ENCODE assay signal across 10 mouse cellular contexts in genomic region chr10:4482355-4482754, GRCm38 (mm10). TPM values are rescaled to one million over a fixed set of nuclear protein-coding genes. Genes with fewer than 3 reads are reported as not detected.
DNase-seq lines count a peak whose midpoint lies in the region; ATAC-seq and TF ChIP-seq lines count a peak whose summit lies in the region.
"Had no signal": no experiment of that assay in that cellular context is flagged by ENCODE, and none has a peak within 500 bp of the region (broad histone marks: within the 10 kb centered on the region; RNA-seq: fewer than 3 reads in every experiment).

TSS of gene Ccdc170 (plus strand) at chr10:4482502.

- no peak within 1 kb of the TSS for H3K27ac ChIP-seq in lung, postnatal 0 days (ENCODE audit: low read length)
- H3K27ac ChIP-seq in embryonic facial prominence, embryonic 13.5 days: no peak within 1 kb of the TSS
- H3K27ac ChIP-seq: embryonic facial prominence, embryonic 12.5 days had no signal

- TF ChIP-seq CTCF in lung, postnatal 0 days (IDR thresholded peaks at IDR 0.05): no peak

- peak; percentile 40; the same call in 1 of the 2 replicates for ATAC-seq in lung, postnatal 0 days
- no peak for ATAC-seq in embryonic facial prominence, embryonic 13.5 days (ENCODE audit: insufficient number of reproducible peaks, insufficient read depth, low FRiP score, low TSS enrichment, low read depth)

- H3K9me3 ChIP-seq in lung, postnatal 0 days (ENCODE audit: low read length): no peaks in the 10 kb centered on the region
- no peaks in the 10 kb centered on the region for H3K9me3 ChIP-seq in embryonic facial prominence, embryonic 13.5 days
- H3K9me3 ChIP-seq: embryonic facial prominence, embryonic 12.5 days had no signal

- no peak within 1 kb of the TSS for H3K4me2 ChIP-seq in lung, postnatal 0 days (replicated peaks; ENCODE audit: low read depth, low read length)
- H3K4me2 ChIP-seq in embryonic facial prominence, embryonic 13.5 days: 0 out of 2 replicates have a peak within 1 kb of the TSS, but pooled peaks have one; percentile 1
- H3K4me2 ChIP-seq: embryonic facial prominence, embryonic 12.5 days; lung, embryonic 14.5 days had no signal

- H3K4me3 ChIP-seq in lung, postnatal 0 days (ENCODE audit: low read depth, low read length): no peak within 1 kb of the TSS
- H3K4me3 ChIP-seq in embryonic facial prominence, embryonic 13.5 days: no peak within 1 kb of the TSS
- H3K4me3 ChIP-seq: embryonic facial prominence, embryonic 12.5 days had no signal

- no peaks in the 10 kb centered on the region for H3K27me3 ChIP-seq in lung, postnatal 0 days (replicated peaks; ENCODE audit: insufficient read depth, low read length)
- no peaks in the 10 kb centered on the region; the same call in 1 of the 2 replicates for H3K27me3 ChIP-seq in embryonic facial prominence, embryonic 13.5 days
- H3K27me3 ChIP-seq: embryonic facial prominence, embryonic 12.5 days had no signal

- no peaks in the 10 kb centered on the region for H3K36me3 ChIP-seq in lung, postnatal 0 days (ENCODE audit: insufficient read depth, low read length)
- H3K36me3 ChIP-seq in embryonic facial prominence, embryonic 13.5 days: no peaks in the 10 kb centered on the region
- H3K36me3 ChIP-seq: embryonic facial prominence, embryonic 12.5 days had no signal

- TF ChIP-seq EP300 in lung, postnatal 0 days (IDR thresholded peaks at IDR 0.05): no peak

- no peaks in the 10 kb centered on the region for H3K4me1 ChIP-seq in lung, postnatal 0 days (ENCODE audit: insufficient read depth, low read depth, low read length)
- H3K4me1 ChIP-seq in embryonic facial prominence, embryonic 13.5 days: 0 out of 2 replicates have a peak, but pooled peaks cover 5% of the 10 kb centered on the region
- H3K4me1 ChIP-seq: embryonic facial prominence, embryonic 12.5 days had no signal

- no peak within 1 kb of the TSS for H3K9ac ChIP-seq in lung, postnatal 0 days (replicated peaks; ENCODE audit: low read depth)
- no peak within 1 kb of the TSS for H3K9ac ChIP-seq in embryonic facial prominence, embryonic 13.5 days
- H3K9ac ChIP-seq: embryonic facial prominence, embryonic 12.5 days; lung, embryonic 14.5 days had no signal

- intact Hi-C loops in heart, postnatal 14 days (cut with DNase I): no loop called here

- DNase-seq in lung, postnatal 0 days (ENCODE audit: low spot score): no peak
- no peak for DNase-seq in lung, postnatal 10 days
- DNase-seq in heart, postnatal 14 days: peak; percentile 9 to 20
- peak; percentile 62 for DNase-seq in testis, postnatal 10 days (ENCODE audit: low spot score)
- no peak for DNase-seq in frontal cortex, postnatal 10 days (ENCODE audit: low spot score in 2 of 2)
- no peak for DNase-seq in left cerebral cortex, adult 11 months (ENCODE audit: low spot score)
- DNase-seq: lung, embryonic 14.5 days had no signal

- 45% methylated on average over 11 of the region's 11 CpGs for WGBS in lung, postnatal 0 days
- 34% methylated on average over 11 of the region's 11 CpGs for WGBS in embryonic facial prominence, embryonic 13.5 days

RNA-seq across cellular contexts. Expression of gene Ccdc170, which starts in this region (rescaled TPM):
- polyA plus RNA-seq in lung, postnatal 0 days (2015; fragmentation: Nextera tagmentation; extraction: Ambion mirVana): 2.1 and 2.6 TPM in 2 replicates
- 0.07 and 0.13 TPM in 2 replicates for polyA plus RNA-seq in embryonic facial prominence, embryonic 13.5 days (2015; fragmentation: Nextera tagmentation; extraction: Ambion mirVana)
- under 1 TPM; 0.20 to 0.96 TPM for total RNA-seq in heart, postnatal 14 days (2021)
- polyA plus RNA-seq: intestine, embryonic 14.5 days had no signal

Comparison
In these comparisons a context has a peak if more than half of its experiments do, and no peak if none do; other contexts are left out.
1. Peak in DNase-seq in heart, postnatal 14 days; RNA of the gene not detected or under 1 TPM.